Mouse (Mus musculus) lung, adult 18-20 months (tissue): Measurements from ENCODE around the gene Eloa.

ENCODE experiments used
- DNase-seq, 2 experiments: peaks; one replicate each; pipeline ENCODE4 v3.0.0; 2022; ENCODE audit warnings: mixed read lengths in 2 of 2

The Eloa gene

DNA sequence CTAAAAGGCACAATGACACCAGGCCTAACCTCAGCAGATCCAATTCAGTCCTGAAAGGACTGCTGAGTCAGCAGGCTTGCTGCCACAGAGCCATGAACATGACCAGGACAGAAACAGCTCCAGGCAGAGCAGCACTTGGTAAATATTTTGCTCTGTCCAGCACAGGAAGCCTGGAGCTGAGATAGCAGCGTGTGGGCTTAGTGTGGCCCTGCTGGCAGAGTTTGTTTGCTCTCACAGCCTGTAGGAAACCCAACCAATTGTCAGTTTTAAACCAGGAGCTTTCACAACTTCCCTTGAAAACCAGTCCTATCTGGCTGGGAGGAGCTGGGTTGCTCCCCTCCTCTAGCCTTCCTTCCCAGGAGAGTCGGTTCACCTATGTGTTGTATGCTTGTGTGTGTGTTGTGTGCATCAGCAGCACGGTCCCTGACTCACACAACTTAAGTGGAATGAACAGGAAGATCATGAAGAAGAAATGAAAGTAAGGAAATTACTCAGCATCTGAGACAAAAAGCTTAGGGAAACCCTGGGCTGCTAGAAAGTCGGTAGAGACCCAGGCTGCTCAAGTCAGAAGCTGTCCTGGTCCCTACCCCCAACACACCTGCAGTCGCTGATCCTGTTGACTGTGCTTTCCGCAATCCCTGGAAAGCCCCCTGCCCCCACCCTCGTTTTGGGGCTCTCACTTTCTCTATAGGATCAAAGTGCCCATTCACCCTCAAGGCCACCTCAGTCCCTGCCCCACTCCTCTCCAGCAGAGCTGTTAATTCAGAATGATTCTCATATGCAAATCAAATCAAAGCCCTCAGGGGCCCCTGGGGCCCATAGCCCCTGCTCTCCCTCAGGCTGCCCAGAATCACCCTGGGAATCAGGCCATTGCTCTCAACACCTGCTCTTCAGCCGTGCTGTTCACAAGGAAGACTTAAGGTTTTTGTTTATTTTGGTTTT is 9.7 kb upstream of the Eloa start:
- DNase-seq, result peak; percentile 14 to 38

DNA sequence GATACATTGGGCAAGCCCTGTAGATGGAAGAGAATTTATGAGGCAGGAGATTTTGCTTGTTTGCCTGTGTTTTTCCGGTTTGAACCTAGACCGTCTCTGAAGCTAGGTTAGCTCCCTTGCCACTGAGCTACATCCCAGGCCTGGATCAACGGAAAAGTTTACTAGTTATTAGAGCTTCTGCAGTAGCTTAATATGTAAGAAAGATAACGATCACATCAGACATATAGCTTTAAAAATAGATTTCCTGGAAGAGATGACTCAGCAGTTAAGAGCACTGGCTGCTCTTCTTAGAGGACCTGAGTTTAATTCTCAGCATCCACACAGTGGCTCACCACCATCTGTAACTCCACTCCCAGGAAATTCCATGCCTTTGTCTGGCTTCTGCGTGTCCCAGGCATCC is 7.1 kb upstream of the Eloa start:
- DNase-seq, result no peak

DNA sequence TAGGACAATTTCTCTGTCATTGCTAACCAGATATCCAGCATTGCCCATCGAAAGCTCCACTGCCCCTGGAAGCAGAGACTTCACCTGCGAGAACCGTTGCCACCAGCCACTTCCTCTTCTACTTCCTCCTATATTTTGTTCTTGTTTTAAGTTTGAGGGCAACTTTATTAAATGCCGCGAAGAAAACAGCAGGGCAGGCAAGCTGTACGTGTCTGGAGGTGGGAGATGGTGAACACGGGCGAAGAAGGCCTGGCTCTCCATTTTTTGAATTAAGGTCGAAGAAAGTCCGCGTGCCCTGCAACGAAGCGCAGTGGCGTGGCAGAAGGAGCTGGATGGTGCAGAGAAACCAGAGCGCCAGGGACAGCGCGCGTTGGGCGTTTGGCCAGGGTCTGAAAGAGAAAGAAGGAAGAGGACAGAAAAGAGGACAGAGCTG is 6.6 kb upstream of the Eloa start:
- DNase-seq, result no peak

DNA sequence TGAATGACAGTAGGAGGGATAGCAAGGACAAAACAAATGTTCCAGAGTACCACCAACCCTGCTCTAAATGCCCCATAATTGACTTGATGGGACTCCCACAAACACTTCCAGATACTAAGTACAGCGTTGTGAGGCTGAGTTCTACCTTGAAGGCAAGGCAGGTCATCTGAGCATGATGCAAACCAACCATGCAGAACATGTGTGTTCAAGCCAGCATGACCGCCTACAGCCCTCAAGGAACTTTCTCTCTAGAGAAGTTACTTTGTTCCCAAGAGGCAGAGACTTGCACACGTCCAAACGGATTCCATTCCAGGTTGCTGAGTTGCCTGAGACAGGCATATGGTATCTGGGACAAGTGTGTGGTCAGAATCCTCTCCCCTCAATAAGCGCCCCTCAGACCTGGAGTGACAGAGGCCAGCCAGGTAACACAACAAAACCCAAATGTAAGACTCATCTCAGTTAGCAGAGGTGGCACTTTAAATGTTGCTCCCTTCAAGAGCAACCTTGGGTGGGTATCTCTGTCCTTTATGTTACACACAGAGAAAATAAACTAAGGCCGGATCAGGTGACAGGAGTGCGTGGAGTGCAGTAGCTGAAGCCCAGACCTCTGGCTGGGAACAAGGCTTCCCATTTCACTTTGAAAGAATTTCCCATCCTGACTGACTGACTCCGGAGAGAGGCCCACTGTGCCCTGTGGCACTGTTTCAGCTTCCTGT is 6.0 kb upstream of the Eloa start:
- no peak for DNase-seq

DNA sequence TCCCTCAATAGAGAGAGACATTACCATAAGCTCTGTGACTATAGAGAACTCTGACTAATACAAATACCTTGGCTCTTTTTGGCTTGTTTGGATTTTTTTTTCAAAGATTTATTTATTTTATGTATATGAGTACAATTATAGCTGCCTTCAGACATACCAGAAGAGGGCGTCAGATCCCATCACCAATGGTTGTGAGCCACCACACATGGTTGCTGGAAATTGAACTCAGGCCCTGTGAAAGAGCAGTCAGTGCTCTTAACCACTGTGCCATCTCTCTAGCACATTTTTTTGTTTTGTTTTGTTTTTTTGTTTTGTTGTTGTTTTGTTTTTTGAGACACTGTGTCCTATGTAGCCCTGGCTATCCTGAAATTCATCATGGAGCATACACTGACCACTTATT is 3.8 kb upstream of the Eloa start:
- no peak for DNase-seq

DNA sequence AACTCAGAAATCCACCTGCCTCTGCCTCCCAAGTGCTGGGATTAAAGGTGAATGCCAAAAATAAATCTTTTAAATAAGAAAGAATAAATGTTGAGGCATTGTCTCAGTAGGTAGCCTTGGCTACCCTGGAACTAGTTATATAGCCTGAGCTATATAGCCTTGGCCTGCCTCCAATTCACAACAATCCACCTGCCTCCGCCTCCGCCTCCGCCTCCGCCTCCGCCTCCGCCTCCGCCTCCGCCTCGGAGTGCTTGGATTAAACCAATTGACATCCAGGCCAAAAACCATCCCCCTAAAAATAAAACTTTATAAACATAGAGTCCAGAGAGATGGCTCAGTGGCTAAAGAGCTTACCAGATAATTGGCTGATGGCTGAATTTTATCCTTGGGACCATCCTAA is 1.4 kb upstream of the Eloa start:
- peak in 1 of 2 experiments; percentile 9 for DNase-seq

DNA sequence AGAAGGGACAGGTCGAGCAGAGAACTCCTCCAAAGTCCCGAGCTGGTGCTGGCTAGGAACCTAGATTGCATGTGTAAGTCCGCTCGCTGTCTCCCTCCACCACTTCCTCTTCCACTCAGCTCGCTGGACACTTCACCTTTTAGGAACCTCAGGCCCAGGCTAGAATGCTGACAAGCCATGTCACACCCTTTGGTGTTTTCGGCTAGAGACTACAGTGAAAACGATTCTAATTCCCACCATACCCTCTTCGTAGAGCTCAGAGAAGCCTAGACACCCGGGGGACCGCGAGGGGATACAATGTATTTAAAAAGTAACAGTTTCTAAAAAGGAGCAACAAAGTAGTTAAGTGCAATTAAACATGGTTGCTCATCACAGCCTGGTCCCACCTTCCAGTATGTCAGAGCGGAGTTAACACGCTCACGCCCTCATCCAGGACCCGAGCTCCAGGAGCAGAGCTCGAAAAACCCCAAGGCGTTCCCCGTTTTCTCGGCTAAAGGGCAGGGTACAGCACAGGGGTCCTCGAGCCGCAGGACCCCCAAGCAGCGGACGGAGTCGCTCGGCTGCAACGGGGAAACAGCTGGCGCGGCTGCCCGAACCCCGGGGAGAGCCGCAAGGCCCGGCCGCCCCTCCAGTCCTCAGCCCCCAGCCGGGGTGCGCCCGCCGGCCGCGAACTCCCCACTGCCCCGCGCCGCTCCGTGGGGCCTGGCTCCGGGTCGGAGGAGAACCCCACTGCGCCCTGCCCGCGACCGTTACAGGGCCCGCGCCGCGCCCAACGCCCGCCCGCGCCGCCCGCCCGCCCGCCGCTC is 617 bp downstream of the Eloa start:
- peak; percentile 37 to 50 for DNase-seq

DNA sequence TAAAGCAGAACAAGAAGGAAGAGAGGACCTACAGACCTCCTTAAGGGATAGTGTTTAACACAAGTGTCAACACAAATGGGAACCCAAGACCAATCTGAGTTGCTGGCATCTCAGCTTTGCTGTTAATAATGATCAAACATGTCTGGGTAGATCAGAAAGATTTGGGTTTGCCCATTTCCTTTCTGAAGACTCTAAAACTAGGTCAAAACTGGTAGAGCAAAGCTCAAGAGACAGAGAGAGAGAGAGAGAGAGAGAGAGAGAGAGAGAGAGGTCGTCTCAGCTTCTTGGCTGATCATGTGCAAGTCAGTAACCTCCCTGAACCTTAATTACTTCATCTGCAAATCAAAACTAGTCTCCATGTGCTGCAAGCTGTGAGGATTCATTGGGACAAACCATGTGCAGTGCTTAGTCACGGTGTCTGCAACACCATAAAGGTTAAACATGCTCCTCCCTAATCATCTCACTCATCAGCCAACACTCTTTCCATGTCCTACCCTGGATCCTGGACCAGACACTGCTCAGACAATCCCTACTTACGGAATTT is 5.4 kb downstream of the Eloa start:
- DNase-seq, result no peak

DNA sequence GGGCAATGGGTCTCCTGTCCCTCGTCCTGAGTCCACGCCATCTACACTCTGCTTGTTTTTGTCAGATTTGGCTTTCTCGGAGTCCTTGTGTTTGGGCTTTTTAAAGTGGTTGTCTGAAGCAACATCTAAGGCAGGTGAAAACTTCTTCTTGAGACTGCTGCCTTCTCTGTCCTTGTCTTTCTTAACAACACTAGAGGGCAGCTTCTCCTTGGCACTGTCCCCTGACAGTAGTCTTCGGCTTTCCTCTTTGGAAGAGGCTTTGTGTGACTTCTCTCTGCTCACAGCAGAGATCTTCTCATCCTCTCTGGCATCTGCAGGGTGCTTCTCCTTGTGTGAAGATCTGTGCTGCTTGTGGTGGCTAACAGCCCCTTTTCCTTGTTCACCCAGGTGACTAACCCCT is 11.0 kb downstream of the Eloa start:
- DNase-seq, result no peak

DNA sequence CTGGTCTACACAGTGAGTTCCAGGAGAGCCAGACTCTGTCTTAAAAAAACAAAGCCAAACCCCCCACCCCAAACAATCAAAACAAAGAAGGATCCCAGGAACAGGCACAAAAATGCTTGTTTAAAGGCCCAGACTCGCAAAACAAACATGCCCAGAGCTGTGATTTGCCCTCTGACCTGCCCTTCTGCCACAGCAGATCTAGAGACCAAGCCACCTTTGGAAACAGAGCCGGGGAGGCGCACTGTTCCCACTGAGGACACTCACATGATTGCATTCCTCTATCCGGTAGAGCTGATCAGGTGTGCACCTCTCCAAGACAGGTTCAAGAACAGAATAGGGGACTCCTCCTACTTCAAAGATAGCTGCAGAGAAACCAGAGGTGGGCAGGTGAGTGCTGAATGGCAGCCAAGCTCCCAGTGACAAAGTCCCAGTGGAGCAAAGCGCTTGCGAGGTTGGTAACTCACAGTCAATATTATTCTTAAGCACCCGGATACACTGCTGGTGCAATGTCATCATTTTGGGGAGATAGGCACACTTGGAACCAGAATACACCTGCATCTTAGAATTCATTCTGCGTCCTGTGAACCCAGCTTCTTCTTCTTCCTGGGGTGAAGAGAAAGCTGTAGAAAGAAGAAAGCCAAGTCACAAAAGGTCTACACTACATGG is 12.6 kb downstream of the Eloa start:
- no peak for DNase-seq

DNA sequence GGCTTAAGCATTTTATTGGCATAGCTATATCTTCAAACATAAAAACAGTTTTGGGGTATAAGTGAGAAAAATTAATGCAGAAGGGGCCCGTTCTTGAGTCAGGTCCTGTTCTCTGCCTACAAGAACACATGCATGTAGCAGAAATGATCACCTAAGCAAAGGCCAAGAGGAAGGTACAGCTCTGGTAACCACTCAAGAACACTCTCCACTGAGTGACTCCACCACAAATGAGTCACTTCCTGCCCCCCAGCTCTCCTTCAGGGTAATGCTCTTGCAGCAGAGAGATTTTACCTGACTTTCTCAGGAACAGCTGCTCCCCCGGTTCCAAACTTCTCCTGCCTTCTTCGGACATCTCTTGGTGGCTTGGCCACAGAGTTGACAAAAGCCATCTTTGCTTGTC is 14.7 kb downstream of the Eloa start:
- DNase-seq, result peak in 1 of 2 experiments; percentile 28

DNA sequence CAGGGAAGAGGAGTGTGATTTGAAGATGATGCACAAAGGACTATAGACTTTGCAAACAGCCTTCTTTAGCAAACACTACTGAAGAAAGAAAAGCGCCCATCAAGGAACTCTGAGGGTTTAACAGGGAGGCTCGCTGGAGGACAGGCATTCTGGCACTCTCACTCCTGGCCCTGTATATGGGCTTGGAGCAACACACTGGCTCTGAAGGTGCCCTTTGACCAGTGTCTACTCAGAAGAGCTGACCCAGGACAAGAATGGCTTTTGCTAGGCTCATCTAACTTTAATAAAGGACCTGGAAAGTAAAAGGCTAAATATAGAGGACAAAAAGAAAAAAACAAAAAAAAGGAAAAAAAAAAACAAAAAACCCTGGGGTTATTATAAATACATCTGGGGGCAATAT is 16.6 kb downstream of the Eloa start:
- no peak for DNase-seq

DNA sequence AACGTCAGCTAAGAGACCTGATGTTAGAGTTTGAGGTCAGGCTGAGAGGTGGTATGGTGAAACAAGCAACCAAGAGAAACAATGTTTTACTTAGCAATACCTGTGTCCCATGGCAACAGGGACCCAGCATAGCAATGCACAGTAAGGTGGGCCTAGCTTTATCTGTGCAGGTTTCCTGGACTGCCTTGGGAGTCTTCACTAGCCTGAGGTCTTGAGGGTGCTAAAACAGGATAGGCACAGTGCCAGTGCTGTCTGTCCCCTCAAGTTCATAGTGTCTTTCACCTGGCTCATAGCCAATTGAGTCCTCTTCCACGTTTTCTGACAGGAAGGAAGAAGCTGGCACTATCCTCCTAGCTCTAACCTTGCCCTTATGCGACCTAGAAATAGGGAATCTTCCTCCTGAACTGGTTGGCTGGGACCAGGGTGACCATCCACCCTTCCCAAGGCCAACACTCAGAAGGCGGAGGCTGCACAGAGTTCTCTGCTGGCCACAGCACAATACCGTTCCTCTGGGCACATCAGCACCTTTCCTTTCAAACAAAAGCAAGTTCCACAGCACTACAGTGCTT is 17.4 kb downstream of the Eloa start:
- DNase-seq, result no peak

DNA sequence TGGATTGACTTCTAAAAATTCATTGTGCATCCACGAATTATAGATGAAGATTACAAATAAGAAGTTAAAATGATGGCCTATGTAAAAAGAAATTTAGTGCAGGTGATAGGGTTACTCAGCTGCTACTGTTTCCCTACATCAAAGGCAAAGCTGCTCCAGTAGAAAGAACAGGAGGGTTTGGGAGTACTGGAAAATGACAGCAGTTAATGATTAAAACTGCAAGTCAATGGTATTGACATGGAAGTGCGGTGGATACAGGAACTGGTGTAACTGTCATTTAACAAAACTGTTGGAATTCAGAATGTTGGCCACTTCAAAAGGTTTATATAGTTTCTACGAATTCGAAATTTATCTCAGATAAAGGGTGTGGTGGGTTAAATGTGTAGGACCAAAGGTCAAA is 26.4 kb downstream of the Eloa start:
- DNase-seq, result no peak

DNA sequence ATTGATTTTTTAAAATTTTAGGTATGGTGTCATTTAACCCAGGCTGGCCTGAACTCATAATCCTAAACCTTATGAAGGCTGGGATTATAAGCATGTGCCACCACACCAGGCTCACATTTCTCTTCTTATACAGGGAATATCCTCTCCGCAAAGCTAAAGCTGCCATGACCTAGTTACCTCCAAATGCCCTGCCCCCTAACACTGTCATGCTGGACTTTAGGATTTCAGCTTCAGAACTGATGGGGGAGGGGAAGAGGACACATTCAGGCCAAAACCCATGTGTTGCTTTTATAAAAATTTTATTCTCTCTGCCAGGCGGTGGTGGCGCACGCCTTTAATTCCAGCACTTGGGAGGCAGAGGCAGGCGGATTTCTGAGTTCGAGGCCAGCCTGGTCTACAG is 27.6 kb downstream of the Eloa start:
- no peak for DNase-seq

DNA sequence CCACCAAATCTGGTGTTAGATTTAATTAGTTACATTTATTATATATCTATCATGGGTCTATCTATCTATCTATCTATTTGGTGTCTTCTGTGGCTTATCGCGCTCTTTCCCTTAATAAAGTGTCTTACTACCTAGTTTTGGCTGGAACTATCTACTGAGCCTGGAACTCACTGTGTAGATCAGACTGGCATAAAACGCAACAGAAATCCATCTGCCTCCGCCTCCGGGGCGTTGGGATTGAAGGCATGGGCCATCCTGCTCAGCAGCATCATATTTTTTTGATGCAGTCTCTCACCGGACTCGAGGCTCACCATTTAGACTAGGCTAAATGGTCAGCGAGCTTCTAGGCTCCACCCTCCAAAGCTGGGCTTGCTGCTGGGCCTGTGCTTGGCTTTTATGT is 33.8 kb downstream of the Eloa start:
- no peak for DNase-seq

DNA sequence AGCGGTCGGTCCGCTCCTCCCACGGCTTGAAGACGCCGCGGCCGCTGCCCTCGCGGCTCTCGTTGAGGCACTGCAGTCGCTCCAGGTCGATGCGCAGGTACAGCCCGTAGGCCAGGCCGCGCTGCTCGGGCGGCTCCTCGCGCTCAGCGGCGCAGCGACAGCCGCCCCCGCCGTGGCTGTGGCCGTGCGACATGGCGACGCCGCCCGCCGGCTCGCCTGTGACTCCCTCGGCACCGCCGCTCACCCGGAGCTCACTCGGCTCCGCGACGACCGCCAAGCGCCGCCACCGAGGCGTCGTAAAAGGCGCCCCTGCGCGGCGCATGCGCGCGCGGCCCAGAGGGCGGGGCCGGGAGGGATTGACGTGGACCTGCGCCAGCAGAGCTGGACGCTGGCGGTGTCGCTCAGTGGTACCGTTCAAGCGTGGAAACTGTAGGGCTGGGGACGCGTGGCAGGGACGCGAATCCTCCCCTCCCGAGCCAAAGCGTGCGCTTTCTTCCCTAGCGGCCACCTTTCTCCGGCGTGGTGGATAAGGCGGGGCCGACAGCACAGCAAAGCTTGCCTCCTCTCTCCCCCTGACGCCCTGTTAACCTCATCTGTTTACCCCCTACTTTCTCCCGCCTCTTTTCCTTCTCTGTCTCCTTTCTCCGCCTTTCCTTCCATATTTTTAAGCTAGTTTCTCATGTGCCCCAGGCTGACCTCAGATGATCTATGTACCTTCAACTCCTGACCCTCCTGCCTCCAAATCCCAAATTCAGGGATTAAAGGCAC is 34.4 kb downstream of the Eloa start, which contains the start of gene Pithd1:
Gene Pithd1 (minus strand): TSS at position 322 of the 768 bp plus-strand sequence.
- DNase-seq, result peak; percentile 91 to 93

DNA sequence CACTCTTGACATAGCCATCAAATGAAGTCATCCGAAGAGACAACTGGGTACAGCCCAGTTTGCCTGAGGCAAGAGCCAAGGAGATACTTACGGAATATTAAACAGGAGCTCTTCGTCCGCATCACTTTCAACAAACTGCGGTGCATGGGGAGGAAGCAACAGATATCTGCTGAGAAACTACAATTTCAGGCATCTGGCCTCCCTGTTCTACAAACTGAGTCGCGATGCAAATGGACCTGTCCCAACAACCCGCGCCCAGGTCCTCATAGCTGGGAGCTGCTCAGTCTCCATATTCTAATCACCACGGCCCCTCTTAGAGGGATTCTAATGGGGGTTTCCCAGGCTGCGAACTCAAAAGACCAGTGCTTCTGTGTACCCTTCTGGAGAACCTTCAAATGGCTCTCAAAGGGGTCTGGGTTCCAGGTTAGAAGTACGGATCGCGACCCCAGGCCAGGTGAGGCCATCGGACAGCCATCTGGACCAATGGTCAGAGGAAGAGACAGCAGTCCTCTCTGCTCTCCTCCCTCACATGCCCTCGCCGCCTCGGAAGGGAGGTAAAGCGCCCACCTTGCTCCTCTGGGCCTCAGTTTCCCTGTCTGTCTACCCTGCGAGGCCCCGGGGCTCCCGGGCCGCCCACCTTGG is 35.1 kb downstream of the Eloa start:
- DNase-seq, result no peak

DNA sequence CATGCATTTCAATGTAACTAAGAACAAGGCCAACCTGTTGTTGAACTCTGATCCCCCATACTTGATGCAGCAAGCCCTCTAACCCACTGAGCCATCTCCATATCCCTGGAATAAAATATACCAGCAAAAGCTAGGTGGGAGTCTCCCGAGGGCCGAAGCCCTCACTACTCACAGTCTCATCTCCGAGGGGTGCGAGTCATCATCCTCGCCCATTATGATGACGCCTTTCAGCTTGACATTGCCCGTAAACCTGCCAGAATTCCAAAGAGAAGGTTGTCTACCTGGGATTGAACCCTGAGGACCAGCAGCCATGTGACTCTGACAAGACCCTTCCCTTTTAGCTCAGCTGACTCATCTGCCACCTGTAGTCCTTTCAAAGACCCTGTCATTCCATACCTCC is 35.8 kb downstream of the Eloa start:
- no peak for DNase-seq

DNA sequence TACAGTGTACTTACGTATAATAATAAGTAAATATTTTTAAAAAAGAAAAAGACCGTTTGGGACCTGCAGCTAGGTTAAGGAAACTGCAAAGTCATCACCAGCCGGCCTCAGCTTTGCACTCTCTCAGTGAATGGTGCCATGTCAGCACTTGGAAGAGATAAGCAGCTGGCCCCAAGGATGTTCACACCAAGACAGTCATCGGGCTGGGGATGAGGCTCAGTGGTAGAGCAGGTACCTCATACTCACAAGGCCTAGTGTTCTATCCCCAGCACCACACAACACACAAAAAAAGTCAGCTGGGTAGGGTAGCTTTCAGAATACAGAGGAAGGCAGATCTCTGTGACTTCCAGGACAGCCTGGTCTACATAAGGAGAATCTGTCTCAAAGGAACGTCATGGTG is 36.4 kb downstream of the Eloa start:
- no peak for DNase-seq

DNA sequence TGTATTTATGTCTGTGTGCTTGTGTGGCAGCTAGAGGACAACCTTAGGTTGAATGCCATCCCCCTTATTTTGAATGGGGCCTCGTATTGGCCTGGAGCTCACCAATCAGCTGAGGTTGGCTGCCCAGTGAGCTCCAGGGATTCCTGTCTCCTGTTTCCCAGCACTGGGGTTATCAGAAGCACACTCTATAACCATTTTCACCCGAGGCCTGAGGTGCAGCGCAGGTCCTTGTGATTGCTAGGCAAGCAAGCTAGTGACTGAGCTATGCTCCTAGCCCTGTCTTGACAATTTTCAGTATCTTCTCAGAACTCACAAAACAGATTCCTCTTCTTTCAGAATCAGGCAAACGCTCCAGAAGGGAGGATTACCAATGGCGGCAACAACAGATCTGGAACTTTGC is 37.0 kb downstream of the Eloa start:
- no peak for DNase-seq
